Mouse (Mus musculus) midbrain, embryonic 13.5 days (tissue): ENCODE measurements around the gene Pecr. TPM values are rescaled to one million over a fixed set of nuclear protein-coding genes. Genes with fewer than 3 reads are reported as not detected.
"Not testable (repeated sequence)": the region's sequence is repeated elsewhere in the genome, so short reads cannot be mapped to it uniquely, and the experiment has no call there.

Experiments used
- ATAC-seq: fragments of 200-750 bp; cut with Nextera tagmentation; 2 replicates; pipeline ENCODE4 v1.8.0; 2017; ENCODE audit warnings: mild to moderate bottlenecking, moderate TSS enrichment, moderate library complexity
- H3K27ac ChIP-seq: fragments of 300-500 bp; sonication (generic); 2 replicates; pipeline ENCODE4 v1.5.1; 2015; ENCODE audit warnings: inconsistent platforms, mild to moderate bottlenecking, moderate library complexity
- H3K27me3 ChIP-seq: fragments of 300-500 bp; sonication (generic); 2 replicates; pipeline ENCODE4 v1.6.1; 2015; ENCODE audit warnings: mild to moderate bottlenecking, inconsistent platforms
- H3K36me3 ChIP-seq: fragments of 300-500 bp; sonication (generic); 2 replicates; pipeline ENCODE4 v1.6.1; 2015; ENCODE audit warnings: mild to moderate bottlenecking, inconsistent platforms
- H3K4me1 ChIP-seq: fragments of 300-500 bp; sonication (generic); replicated peaks from 2 replicates; pipeline ENCODE4 v1.6.1; 2015; ENCODE audit warnings: inconsistent platforms
- H3K4me2 ChIP-seq: fragments of 300-500 bp; sonication (generic); replicated peaks from 2 replicates; pipeline ENCODE4 v1.6.1; 2015; ENCODE audit warnings: moderate library complexity, mild to moderate bottlenecking, inconsistent platforms
- H3K4me3 ChIP-seq: fragments of 300-500 bp; sonication (generic); replicated peaks from 2 replicates; pipeline ENCODE4 v1.5.1; 2015; ENCODE audit warnings: mild to moderate bottlenecking, inconsistent platforms
- H3K9ac ChIP-seq: fragments of 300-500 bp; sonication (generic); replicated peaks from 2 replicates; pipeline ENCODE4 v1.6.1; 2015; ENCODE audit warnings: mild to moderate bottlenecking, inconsistent platforms
- H3K9me3 ChIP-seq: fragments of 300-500 bp; sonication (generic); 2 replicates; pipeline ENCODE4 v1.6.1; 2016; ENCODE audit warnings: mild to moderate bottlenecking, inconsistent platforms
- whole genome bisulfite sequencing: fragments of 180-500 bp; shearing (Covaris S2); methylation state at CpG from one replicate; pipeline ENCODE4 v1.1.7; 2015; 5-methylcytosine and 5-hydroxymethylcytosine counted together
- polyA plus RNA-seq: library from polyadenylated mRNA; unstranded; fragments of >200 nt; fragmentation: Nextera tagmentation; extraction: Ambion mirVana; gene quantifications from 2 replicates; pipeline ENCODE4 v1.2.1, GENCODE M21; 2015

The Pecr gene
- polyA plus RNA-seq, 1 experiment from 2014 or later = 8.7 TPM

DNA sequence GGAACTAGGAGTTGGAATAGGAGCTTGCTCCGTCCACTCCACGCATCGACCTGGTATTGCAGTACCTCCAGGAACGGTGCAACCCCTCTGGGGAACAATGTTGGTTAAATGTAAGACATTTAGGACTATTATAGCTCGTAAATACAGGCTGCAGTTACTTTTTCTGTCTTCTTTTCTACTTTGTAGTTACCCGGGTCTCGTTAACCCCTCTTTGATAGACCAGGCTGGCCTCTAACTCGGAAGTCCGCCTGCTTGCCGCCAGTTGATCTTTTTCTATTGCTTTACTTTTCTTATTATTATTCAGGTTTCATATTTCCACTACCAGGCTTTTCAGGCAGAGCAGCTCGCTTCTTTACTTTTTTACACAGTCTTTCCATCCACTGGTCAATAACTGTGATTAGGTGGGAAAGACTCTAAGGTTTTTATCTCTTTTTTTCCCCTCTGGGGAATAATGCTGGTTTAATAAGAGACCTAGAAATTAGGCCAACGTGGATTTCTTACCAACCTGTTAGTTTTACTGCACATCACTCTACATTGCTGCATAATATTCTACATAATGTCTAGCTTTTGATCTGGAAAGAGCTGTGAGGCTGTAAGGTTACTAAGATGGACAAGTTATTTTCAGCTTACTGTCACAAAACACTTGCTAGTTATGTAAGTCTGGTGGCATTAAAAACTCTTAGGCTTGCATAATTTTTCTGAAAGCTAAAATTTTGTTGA, 39.6 kb downstream of the Pecr start:
- Histone ChIP-seq H3K36me3 (no peaks in the 10 kb centered on the region), H3K27ac (peak overlapping the region; percentile 62), H3K9ac (no peak overlapping the region), H3K4me3 (peak overlapping the region; percentile 48), H3K4me2 (peak overlapping the region; percentile 59), H3K4me1 (no peaks in the 10 kb centered on the region), H3K27me3 (no peaks in the 10 kb centered on the region), H3K9me3 (no peaks in the 10 kb centered on the region)
- WGBS = 1% methylated on average over 12 of the region's 12 CpGs
- ATAC-seq = peak; percentile 83

DNA sequence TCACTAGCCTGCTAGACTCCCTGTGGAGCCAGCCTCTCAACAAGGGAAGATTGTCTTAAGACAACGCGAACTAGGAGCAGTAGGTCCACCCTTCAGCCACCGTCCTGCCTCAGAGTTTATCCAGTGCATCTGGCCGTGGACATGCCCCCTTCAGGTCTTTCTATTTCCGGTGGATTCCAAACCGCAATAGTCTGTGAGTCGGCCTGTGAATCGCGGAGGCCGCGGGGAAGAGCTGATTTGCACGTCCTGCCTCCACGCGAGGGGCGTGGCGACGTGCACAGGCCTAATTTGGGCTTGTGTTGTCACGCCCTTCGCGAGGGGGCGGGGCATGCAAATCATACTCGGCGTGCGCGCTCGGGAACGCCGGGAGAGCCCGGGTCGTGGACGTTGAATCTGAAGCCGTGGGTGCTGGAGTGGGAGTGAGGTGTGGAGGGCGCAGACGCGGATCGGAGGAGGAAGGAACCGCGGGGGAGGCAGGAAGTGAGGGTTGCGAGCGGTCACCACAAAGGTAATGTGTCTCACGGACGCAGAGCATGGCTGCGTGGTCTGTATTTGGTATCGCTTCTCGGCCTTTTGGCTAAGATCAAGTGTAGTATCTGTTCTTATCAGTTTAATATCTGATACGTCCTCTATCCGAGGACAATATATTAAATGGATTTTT, 40.3 kb downstream of the Pecr start:
- H3K4me1 ChIP-seq = no peaks in the 10 kb centered on the region
- H3K27me3 ChIP-seq = 0 out of 2 replicates have a peak, but pooled peaks cover 2% of the 10 kb centered on the region
- H3K9me3 ChIP-seq = no peaks in the 10 kb centered on the region
- WGBS = under 1% methylated on average over 47 of the region's 47 CpGs
- peak overlapping the region; percentile 96 for H3K27ac ChIP-seq
- H3K4me3 ChIP-seq = peak overlapping the region; percentile 48
- peak overlapping the region; percentile 59 for H3K4me2 ChIP-seq
- peak overlapping the region; percentile 84 for H3K9ac ChIP-seq
- H3K36me3 ChIP-seq = no peaks in the 10 kb centered on the region
- ATAC-seq = peak; percentile 94

DNA sequence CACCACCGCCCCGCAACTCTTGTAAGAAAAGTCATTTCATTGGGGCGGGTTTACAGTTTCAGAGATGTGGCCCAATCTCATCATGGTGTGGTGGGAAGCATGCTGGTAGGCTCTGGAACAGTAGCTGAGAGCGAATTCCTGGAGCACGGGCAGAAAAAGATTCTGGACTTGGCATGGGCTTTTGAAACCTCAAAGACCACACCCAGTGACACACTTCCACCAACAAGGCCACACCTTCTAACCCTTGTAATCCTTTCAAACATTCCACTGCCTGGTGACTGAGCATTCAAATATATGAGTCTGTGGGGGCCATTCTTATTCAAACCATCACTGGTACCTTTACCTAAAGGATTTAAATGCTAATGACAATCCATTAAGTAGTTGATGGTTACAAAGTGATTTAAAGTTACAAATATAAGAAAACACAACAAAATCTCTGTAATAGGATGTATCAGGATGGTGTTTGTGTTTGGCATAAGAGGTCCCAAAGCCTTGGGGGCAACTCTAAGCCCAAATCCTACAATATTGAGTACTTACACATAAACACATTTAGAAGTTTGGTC, 41.5 kb downstream of the Pecr start:
- no peaks in the 10 kb centered on the region for H3K9me3 ChIP-seq
- no peak overlapping the region for H3K4me3 ChIP-seq
- H3K27ac ChIP-seq = no peak overlapping the region
- H3K4me1 ChIP-seq = peaks cover 5% of the 10 kb centered on the region; the same call in 1 of the 2 replicates
- no peak overlapping the region for H3K9ac ChIP-seq
- 82% methylated on average over 5 of the region's 5 CpGs for WGBS
- ATAC-seq = no peak
- H3K4me2 ChIP-seq = no peak overlapping the region
- peaks cover 12% of the 10 kb centered on the region for H3K27me3 ChIP-seq
- H3K36me3 ChIP-seq = no peaks in the 10 kb centered on the region

DNA sequence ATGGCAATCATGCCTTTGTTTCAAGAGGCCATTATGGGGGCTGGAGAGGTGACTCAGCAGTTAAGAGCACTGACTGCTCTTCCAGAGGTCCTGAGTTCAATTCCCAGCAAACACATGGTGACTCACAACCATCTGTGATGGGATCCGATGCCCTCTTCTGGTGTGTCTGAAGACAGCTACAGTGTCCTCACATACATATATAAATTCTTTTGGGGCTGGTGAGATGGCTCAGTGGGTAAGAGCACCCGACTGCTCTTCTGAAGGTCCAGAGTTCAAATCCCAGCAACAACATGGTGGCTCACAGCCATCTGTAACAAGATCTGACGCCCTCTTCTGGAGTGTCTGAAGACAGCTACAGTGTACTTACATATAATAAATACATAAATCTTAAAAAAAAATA, 45.0 kb downstream of the Pecr start:
- not testable (repeated sequence) for H3K9ac ChIP-seq, H3K9me3 ChIP-seq, ATAC-seq, H3K4me3 ChIP-seq, H3K27ac ChIP-seq, H3K4me2 ChIP-seq, H3K36me3 ChIP-seq
- WGBS = 88% methylated on average over 3 of the region's 3 CpGs
- peaks cover 11% of the 10 kb centered on the region for H3K4me1 ChIP-seq
- peaks cover 25% of the 10 kb centered on the region for H3K27me3 ChIP-seq

DNA sequence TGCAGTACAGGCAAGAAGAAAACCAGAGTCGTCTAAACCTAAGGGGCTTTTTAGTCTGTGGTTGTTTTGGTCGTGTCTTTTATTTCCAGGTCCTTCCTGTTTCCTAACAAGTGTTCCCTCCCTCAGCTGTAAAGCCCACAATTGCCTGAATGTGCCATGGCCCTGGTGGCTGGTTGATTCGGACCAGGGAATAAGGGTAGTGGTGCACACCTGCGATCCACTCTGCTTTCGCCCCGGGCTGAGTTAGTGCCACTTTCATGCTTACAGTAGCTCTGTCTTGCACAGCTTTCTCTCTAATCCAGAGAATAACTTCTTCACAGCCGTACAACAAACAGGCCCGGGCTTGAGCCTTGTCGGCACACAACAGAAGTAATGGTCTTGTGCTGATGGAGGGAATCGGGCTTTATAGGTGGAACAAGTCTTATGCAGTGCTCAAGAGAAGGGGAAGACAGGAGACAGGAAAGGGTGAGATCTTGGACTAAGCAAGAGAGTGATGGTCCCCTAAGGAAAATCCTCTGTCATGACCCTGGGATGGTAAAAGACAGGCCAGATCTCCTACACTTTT, 46.0 kb downstream of the Pecr start:
- Histone ChIP-seq H3K36me3 (no peaks in the 10 kb centered on the region), H3K4me3 (no peak overlapping the region), H3K27me3 (peaks cover 25% of the 10 kb centered on the region), H3K4me1 (peaks cover 11% of the 10 kb centered on the region), H3K9me3 (no peaks in the 10 kb centered on the region), H3K27ac (no peak overlapping the region), H3K9ac (no peak overlapping the region), H3K4me2 (no peak overlapping the region)
- whole genome bisulfite sequencing = 68% methylated on average over 10 of the region's 10 CpGs
- no peak for ATAC-seq

DNA sequence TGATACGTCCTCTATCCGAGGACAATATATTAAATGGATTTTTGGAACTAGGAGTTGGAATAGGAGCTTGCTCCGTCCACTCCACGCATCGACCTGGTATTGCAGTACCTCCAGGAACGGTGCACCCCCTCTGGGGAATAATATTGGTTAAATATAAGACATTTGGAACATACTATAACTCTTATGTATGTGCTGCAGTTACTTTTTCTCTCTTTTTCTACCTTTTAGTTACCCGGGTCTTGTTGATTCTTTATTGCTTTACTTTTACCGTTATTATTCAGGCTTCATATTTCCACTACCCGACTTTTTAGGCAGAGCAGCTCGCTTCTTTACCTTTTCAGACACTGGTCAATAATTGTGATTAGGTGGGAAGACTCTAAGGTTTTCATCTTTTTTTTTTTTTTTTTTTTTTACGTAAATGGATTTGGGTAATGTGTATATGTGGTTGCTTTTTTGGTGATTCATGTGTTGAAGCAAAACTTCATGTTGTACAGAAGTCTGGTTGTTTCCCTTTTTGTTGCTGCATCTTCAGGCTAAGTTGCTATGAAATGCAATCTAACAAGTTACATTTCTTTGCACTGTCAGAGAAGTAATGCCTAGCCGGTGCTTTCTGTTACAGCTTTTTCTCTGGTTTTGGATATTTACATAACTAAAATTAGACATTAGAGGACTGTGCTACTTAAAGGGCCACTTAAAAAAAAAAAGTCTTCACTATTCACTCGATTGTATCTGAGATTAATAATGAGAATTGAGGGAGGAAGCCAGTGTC, 46.9 kb downstream of the Pecr start:
- peak; percentile 29; the same call in 1 of the 2 replicates for ATAC-seq

DNA sequence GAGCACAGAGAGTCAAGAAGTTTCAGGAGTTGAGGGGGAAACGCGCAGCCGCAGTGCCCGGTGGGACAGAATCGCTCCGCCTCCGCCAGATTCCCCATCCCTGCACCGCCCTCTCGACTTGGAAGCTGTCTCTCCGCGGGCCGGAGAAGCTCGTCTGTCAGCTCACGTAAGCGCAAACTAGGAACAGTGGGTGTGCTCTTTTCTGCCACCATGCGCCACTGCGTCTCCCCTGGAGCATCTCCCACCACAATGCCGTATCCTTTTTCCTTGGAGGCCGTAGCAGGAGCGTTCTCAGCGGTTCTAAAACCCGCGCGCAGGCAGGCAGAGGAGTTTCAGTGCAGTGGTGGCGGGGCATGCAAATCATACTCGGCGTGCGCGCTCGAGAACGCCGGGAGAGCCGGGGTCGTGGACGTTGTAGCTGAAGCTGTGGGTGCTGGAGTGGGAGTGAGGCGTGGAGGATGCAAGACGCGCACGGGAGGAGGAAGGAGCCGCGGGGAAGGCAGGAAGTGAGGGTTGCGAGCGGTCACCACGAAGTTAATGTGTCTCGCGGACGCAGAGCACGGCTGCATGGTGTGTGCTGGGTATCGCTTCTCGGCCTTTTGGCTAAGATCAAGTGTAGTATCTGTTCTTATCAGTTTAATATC, 47.6 kb downstream of the Pecr start:
- H3K36me3 ChIP-seq, H3K9me3 ChIP-seq: not testable (repeated sequence)
- H3K27me3 ChIP-seq = peaks cover 25% of the 10 kb centered on the region
- under 1% methylated on average over 37 of the region's 50 CpGs for WGBS
- H3K4me2 ChIP-seq = peak overlapping the region; percentile 71
- H3K9ac ChIP-seq = peak overlapping the region; percentile 72
- H3K4me1 ChIP-seq = peaks cover 11% of the 10 kb centered on the region
- peak overlapping the region; percentile 59 for H3K4me3 ChIP-seq
- peak overlapping the region; percentile 76 for H3K27ac ChIP-seq
- peak; percentile 92 for ATAC-seq

More for the DNA sequence above, 46.9 kb downstream of the Pecr start:
- Histone ChIP-seq H3K27ac (no peak overlapping the region), H3K9me3 (no peaks in the 10 kb centered on the region), H3K9ac (no peak overlapping the region), H3K4me1 (peaks cover 11% of the 10 kb centered on the region), H3K4me2 (peak overlapping the region; percentile 49), H3K36me3 (no peaks in the 10 kb centered on the region), H3K4me3 (peak overlapping the region; percentile 28), H3K27me3 (peaks cover 25% of the 10 kb centered on the region)
- WGBS = 9% methylated on average over 13 of the region's 13 CpGs

DNA sequence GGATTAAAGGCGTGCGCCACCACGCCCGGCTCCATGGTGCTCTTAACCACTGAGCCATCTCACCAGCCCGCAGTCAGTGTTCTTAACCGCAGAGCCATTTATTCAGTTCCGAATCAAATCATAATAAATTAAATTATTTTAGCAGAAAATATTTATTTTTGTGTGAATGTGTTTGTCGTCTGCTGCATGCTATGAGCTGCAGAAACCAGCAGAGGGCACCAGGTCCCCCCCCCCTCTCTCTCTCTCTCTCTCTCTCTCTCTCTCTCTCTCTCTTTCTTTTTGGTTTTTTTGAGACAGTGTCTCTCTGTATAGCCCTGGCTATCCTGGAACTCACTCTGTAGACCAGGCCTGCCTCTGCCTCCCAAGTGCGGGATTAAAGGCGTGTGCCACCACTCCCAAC, 51.5 kb downstream of the Pecr start:
- 82% methylated on average over 10 of the region's 10 CpGs for WGBS
- H3K9ac ChIP-seq, H3K4me1 ChIP-seq, H3K27ac ChIP-seq, ATAC-seq, H3K36me3 ChIP-seq, H3K4me3 ChIP-seq, H3K9me3 ChIP-seq, H3K4me2 ChIP-seq: not testable (repeated sequence)
- H3K27me3 ChIP-seq = peaks cover 17% of the 10 kb centered on the region

DNA sequence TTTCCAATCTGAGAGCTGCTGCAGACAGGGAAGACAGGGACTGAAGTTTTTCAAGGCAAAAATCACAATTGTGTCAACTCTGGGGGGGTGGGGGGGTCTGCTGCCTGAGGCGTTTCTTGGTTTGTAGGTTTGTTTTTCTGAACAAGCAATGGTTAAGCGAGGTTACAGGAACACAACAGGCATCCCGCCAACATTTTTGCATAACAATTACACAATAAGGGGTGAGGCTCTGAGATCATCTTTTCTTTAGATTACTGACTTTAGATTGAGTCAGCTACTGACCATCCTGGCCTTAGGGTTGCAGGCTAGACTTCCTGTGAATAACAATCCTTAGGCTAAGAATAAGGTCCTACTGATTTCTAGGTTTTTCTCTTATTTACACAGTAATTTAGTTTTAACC, 55.1 kb downstream of the Pecr start:
- 27% methylated on average over 3 of the region's 3 CpGs for WGBS
- no peaks in the 10 kb centered on the region for H3K36me3 ChIP-seq
- ATAC-seq = no peak

DNA sequence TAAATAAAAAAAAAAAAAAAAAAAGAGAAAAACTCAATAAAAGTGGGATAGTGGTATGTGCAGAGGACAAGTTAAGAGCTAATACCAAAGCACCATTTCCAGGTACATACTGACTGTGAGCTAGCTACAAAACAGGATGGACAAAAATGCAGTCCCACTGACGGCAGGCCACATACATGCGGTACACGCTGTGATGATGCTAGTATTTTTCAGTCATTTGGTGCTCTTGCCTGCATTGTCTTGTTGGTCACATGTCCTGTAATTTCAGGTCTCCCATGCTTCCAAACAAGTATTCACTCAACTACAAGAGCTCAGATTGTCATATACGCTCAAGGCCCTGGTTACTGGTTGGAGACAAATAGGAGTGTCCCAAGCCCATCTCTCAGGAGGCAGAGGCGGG, 56.6 kb downstream of the Pecr start:
- Histone ChIP-seq H3K4me3 (no peak overlapping the region), H3K27ac (no peak overlapping the region), H3K4me2 (no peak overlapping the region), H3K9me3 (no peaks in the 10 kb centered on the region), H3K36me3 (no peaks in the 10 kb centered on the region), H3K27me3 (peaks cover 31% of the 10 kb centered on the region), H3K4me1 (no peaks in the 10 kb centered on the region), H3K9ac (no peak overlapping the region)
- 90% methylated on average over 5 of the region's 5 CpGs for WGBS
- no peak for ATAC-seq

More for the DNA sequence above, 55.1 kb downstream of the Pecr start:
- Histone ChIP-seq H3K4me3 (no peak overlapping the region), H3K9ac (no peak overlapping the region), H3K27ac (no peak overlapping the region), H3K9me3 (no peaks in the 10 kb centered on the region), H3K27me3 (peaks cover 20% of the 10 kb centered on the region), H3K4me1 (no peaks in the 10 kb centered on the region), H3K4me2 (no peak overlapping the region)

DNA sequence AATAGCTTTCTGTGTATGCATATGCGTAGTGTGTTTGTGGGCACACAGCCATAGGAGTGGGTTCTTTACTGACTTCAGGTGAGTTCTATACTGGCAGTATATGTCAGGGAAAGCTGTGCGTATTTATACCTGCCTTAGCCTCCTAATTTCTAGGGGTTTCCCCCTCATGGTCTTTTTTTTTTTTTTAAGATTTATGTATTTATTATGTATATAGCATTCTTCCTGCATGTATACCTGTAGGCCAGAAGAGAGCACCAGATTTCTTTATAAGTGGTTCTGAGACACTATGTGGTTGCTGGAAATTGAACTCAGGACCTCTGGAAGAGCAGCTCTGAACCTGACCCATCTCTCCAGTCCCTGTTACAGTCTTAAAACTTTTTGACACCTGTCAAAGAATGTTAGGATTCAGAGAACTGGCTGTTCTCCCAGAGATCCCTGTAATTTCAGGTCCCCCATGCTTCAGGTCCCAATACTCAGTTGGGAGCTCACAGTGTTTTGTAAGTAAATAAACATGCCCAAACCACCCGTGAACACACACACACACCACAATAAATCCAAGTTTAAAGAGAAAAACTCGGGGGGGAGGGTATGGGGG, 57.1 kb downstream of the Pecr start:
- Histone ChIP-seq H3K27me3 (peaks cover 31% of the 10 kb centered on the region), H3K36me3 (no peaks in the 10 kb centered on the region), H3K4me2 (peak overlapping the region; percentile 62; the same call in 1 of the 2 replicates), H3K4me3 (no peak overlapping the region), H3K9me3 (no peaks in the 10 kb centered on the region), H3K9ac (no peak overlapping the region), H3K27ac (no peak overlapping the region), H3K4me1 (no peaks in the 10 kb centered on the region)
- no peak for ATAC-seq
- 63% methylated on average over 4 of the region's 4 CpGs for WGBS
